Mouse (Mus musculus) kidney, postnatal 25 days (tissue): ENCODE measurements around the gene Mdfi.
A peak's percentile ranks its signal among the peaks of the same experiment; 100 is the strongest.

Source experiments
- DNase-seq, 2 experiments: peaks; one replicate each; pipeline ENCODE4 v3.0.0; 2021; ENCODE audit warnings: mixed read lengths in 2 of 2

Mdfi gene

GRCm38 (mm10) chr17:47845609-47846008 lies 11.1 kb upstream of the Mdfi start:
- no peak for DNase-seq

GRCm38 (mm10) chr17:47843465-47843864 lies 9.0 kb upstream of the Mdfi start:
- DNase-seq, result no peak

- peak; percentile 88 to 92 for DNase-seq
Measured at GRCm38 (mm10) chr17:47841931-47842623, 7.6 kb upstream of the Mdfi start.

GRCm38 (mm10) chr17:47841521-47841920 lies 7.0 kb upstream of the Mdfi start:
- no peak for DNase-seq

- peak; percentile 25 to 52 for DNase-seq
Measured at GRCm38 (mm10) chr17:47837808-47838207, 3.3 kb upstream of the Mdfi start.

GRCm38 (mm10) chr17:47833628-47834481 lies 636 bp downstream of the Mdfi start:
- no peak for DNase-seq

- peak; percentile 53 to 68 for DNase-seq
Measured at GRCm38 (mm10) chr17:47833029-47833627, 1.4 kb downstream of the Mdfi start.

- DNase-seq, result no peak
Measured at GRCm38 (mm10) chr17:47832501-47833028, 1.9 kb downstream of the Mdfi start.

GRCm38 (mm10) chr17:47831772-47832171 lies 2.7 kb downstream of the Mdfi start:
- no peak for DNase-seq

- no peak for DNase-seq
Measured at GRCm38 (mm10) chr17:47831161-47831560, 3.3 kb downstream of the Mdfi start.

- no peak for DNase-seq
Measured at GRCm38 (mm10) chr17:47821339-47821738, 13.2 kb downstream of the Mdfi start.

- no peak for DNase-seq
Measured at GRCm38 (mm10) chr17:47818038-47818725, 16.3 kb downstream of the Mdfi start.

- DNase-seq, result peak in 1 of 2 experiments; percentile 55
Measured at GRCm38 (mm10) chr17:47815446-47815845, 19.0 kb downstream of the Mdfi start.

GRCm38 (mm10) chr17:47814496-47814895 lies 20.0 kb downstream of the Mdfi start:
- no peak for DNase-seq

- DNase-seq, result peak in 1 of 2 experiments; percentile 56
Measured at GRCm38 (mm10) chr17:47813616-47814015, 20.9 kb downstream of the Mdfi start.

GRCm38 (mm10) chr17:47812200-47812599 lies 22.3 kb downstream of the Mdfi start:
- no peak for DNase-seq

GRCm38 (mm10) chr17:47811265-47811800 lies 23.2 kb downstream of the Mdfi start:
- DNase-seq, result no peak

GRCm38 (mm10) chr17:47806230-47806629 lies 28.3 kb downstream of the Mdfi start:
- DNase-seq, result peak in 1 of 2 experiments; percentile 53

- DNase-seq, result peak in 1 of 2 experiments; percentile 32
Measured at GRCm38 (mm10) chr17:47805047-47805835, 29.2 kb downstream of the Mdfi start.

GRCm38 (mm10) chr17:47803662-47804061 lies 30.8 kb downstream of the Mdfi start:
- no peak for DNase-seq

GRCm38 (mm10) chr17:47802806-47803205 lies 31.7 kb downstream of the Mdfi start:
- DNase-seq, result peak; percentile 61 to 69
